ENCODE assay signal across 8 mouse cellular contexts in genomic region chr9:100544948-100545714, GRCm38 (mm10). TPM values are rescaled to one million over a fixed set of nuclear protein-coding genes. Genes with fewer than 3 reads are reported as not detected.
DNase-seq lines count a peak whose midpoint lies in the region; ATAC-seq lines count a peak whose summit lies in the region.

No protein-coding gene starts in this region.

- H3K27ac ChIP-seq in embryonic facial prominence, embryonic 11.5 days (replicated peaks; ENCODE audit: low read depth, low read length) = peak overlapping the region; percentile 87
- H3K27ac ChIP-seq in hindbrain, embryonic 15.5 days (replicated peaks) = peak overlapping the region; percentile 95

- DNase-seq in heart, adult 18-20 months = peak; percentile 82 to 86
- DNase-seq in heart, postnatal 36 days = no peak
- peak; percentile 48 to 63 for DNase-seq in CD8-positive naive resting alpha-beta T cell, adult 2 months (ENCODE audit: low read depth in 2 of 2, low spot score in 2 of 2)
- peak; percentile 56 for DNase-seq in embryonic facial prominence, embryonic 11.5 days (ENCODE audit: low spot score)
- no peak for DNase-seq in cerebellum, adult 11 months
- DNase-seq in cerebellum, adult 8-10 months = no peak

- intact Hi-C loops in heart, postnatal 36 days (cut with DNase I) = loop anchor here (1.0 to 10.0 kb wide), 5 partner anchors 25 to 610 kb away; partner anchors contain the start of gene Msl2

- no peaks in the 10 kb centered on the region for H3K4me1 ChIP-seq in embryonic facial prominence, embryonic 11.5 days (ENCODE audit: control insufficient read depth, insufficient read depth, low read length)
- H3K4me1 ChIP-seq in hindbrain, embryonic 15.5 days (replicated peaks) = peaks cover 23% of the 10 kb centered on the region

- H3K4me2 ChIP-seq in embryonic facial prominence, embryonic 11.5 days (ENCODE audit: low read depth, low read length) = peak overlapping the region; percentile 61
- H3K4me2 ChIP-seq in hindbrain, embryonic 15.5 days = peak overlapping the region; percentile 80

- ATAC-seq in embryonic facial prominence, embryonic 11.5 days (replicated peaks; ENCODE audit: insufficient number of reproducible peaks, low FRiP score, low TSS enrichment, low read depth) = peak; percentile 10
- ATAC-seq in hindbrain, embryonic 15.5 days (ENCODE audit: low FRiP score, low read depth) = no peak; the same call in 1 of the 2 replicates
- peak; percentile 0; the same call in 1 of the 2 replicates for ATAC-seq in megakaryocyte-erythroid progenitor cell, adult 5-6 weeks (replicated peaks; ENCODE audit: low FRiP score, low TSS enrichment, poor library complexity, severe bottlenecking)

- peak overlapping the region; percentile 93 for H3K4me3 ChIP-seq in embryonic facial prominence, embryonic 11.5 days (ENCODE audit: low read depth, low read length)
- peak overlapping the region; percentile 89 for H3K4me3 ChIP-seq in hindbrain, embryonic 15.5 days

- H3K9me3 ChIP-seq in embryonic facial prominence, embryonic 11.5 days (replicated peaks; ENCODE audit: control insufficient read depth, low read length) = no peaks in the 10 kb centered on the region
- peaks cover 5% of the 10 kb centered on the region; the same call in 1 of the 2 replicates for H3K9me3 ChIP-seq in hindbrain, embryonic 15.5 days

- peak overlapping the region; percentile 92 for H3K9ac ChIP-seq in embryonic facial prominence, embryonic 11.5 days (replicated peaks; ENCODE audit: low read length)
- peak overlapping the region; percentile 81 for H3K9ac ChIP-seq in hindbrain, embryonic 15.5 days

- 2% methylated on average over 37 of the region's 38 CpGs for WGBS in embryonic facial prominence, embryonic 11.5 days
- WGBS in hindbrain, embryonic 15.5 days = under 1% methylated on average over 32 of the region's 38 CpGs

- no peaks in the 10 kb centered on the region for H3K36me3 ChIP-seq in embryonic facial prominence, embryonic 11.5 days (replicated peaks; ENCODE audit: control insufficient read depth, insufficient read depth, low read depth, low read length)
- H3K36me3 ChIP-seq in hindbrain, embryonic 15.5 days = peaks cover 12% of the 10 kb centered on the region

- H3K27me3 ChIP-seq in embryonic facial prominence, embryonic 11.5 days (ENCODE audit: control insufficient read depth, insufficient read depth, low read length) = no peaks in the 10 kb centered on the region
- no peaks in the 10 kb centered on the region for H3K27me3 ChIP-seq in hindbrain, embryonic 15.5 days

RNA-seq across cellular contexts. Expression of gene Nck1, which starts 0.8 kb away (rescaled TPM):
- total RNA-seq in heart, adult 18-20 months (2021) = 10 to 100 TPM; 37.0 to 45.2 TPM
- 10 to 100 TPM; 44.8 to 54.0 TPM for total RNA-seq in heart, postnatal 36 days (2021)
- polyA plus RNA-seq in embryonic facial prominence, embryonic 11.5 days (2014; fragmentation: Nextera tagmentation; extraction: Ambion mirVana) = 84.5 and 92.5 TPM in 2 replicates
- polyA plus RNA-seq in hindbrain, embryonic 15.5 days (2015; fragmentation: Nextera tagmentation; extraction: Ambion mirVana) = 55.9 and 58.6 TPM in 2 replicates
- total RNA-seq in megakaryocyte-erythroid progenitor cell, adult 5-6 weeks (2014; fragmentation: Nextera tagmentation) = 17.5 and 19.5 TPM in 2 replicates
- total RNA-seq in megakaryocyte-erythroid progenitor cell, adult 5-6 weeks (2017) = 37.0 and 54.1 TPM in 2 replicates

RNA-seq across cellular contexts. Expression of gene Slc35g2, which starts 25.8 kb away (rescaled TPM):
- total RNA-seq in heart, adult 18-20 months (2021) = 1 to 10 TPM; 3.2 to 4.3 TPM
- 1 to 10 TPM; 2.5 to 3.9 TPM for total RNA-seq in heart, postnatal 36 days (2021)
- 5.5 and 5.9 TPM in 2 replicates for polyA plus RNA-seq in embryonic facial prominence, embryonic 11.5 days (2014; fragmentation: Nextera tagmentation; extraction: Ambion mirVana)
- 21.9 and 24.3 TPM in 2 replicates for polyA plus RNA-seq in hindbrain, embryonic 15.5 days (2015; fragmentation: Nextera tagmentation; extraction: Ambion mirVana)
- not detected in 2 replicates for total RNA-seq in megakaryocyte-erythroid progenitor cell, adult 5-6 weeks (2014; fragmentation: Nextera tagmentation)
- not detected in 2 replicates for total RNA-seq in megakaryocyte-erythroid progenitor cell, adult 5-6 weeks (2017)

RNA-seq across cellular contexts. Expression of gene Stag1, which starts 52.5 kb away (rescaled TPM):
- 10 to 100 TPM; 28.4 to 29.5 TPM for total RNA-seq in heart, adult 18-20 months (2021)
- 10 to 100 TPM; 26.2 to 26.5 TPM for total RNA-seq in heart, postnatal 36 days (2021)
- polyA plus RNA-seq in embryonic facial prominence, embryonic 11.5 days (2014; fragmentation: Nextera tagmentation; extraction: Ambion mirVana) = 54.9 and 61.7 TPM in 2 replicates
- polyA plus RNA-seq in hindbrain, embryonic 15.5 days (2015; fragmentation: Nextera tagmentation; extraction: Ambion mirVana) = 28.9 and 30.9 TPM in 2 replicates
- total RNA-seq in megakaryocyte-erythroid progenitor cell, adult 5-6 weeks (2014; fragmentation: Nextera tagmentation) = 67.5 and 68.5 TPM in 2 replicates
- 88.8 and 97.6 TPM in 2 replicates for total RNA-seq in megakaryocyte-erythroid progenitor cell, adult 5-6 weeks (2017)

RNA-seq across cellular contexts. Expression of gene Il20rb, which starts 58.5 kb away (rescaled TPM):
- 1 to 10 TPM in 1 of 2 experiments, under 1 TPM in 1; 0.47 to 1.2 TPM for total RNA-seq in heart, adult 18-20 months (2021)
- 1 to 10 TPM in 1 of 2 experiments, under 1 TPM in 1; 0.89 to 1.4 TPM for total RNA-seq in heart, postnatal 36 days (2021)
- 0.86 and 1.2 TPM in 2 replicates for polyA plus RNA-seq in embryonic facial prominence, embryonic 11.5 days (2014; fragmentation: Nextera tagmentation; extraction: Ambion mirVana)
- 0.75 and 0.84 TPM in 2 replicates for polyA plus RNA-seq in hindbrain, embryonic 15.5 days (2015; fragmentation: Nextera tagmentation; extraction: Ambion mirVana)
- 1.9 and 2.1 TPM in 2 replicates for total RNA-seq in megakaryocyte-erythroid progenitor cell, adult 5-6 weeks (2014; fragmentation: Nextera tagmentation)
- total RNA-seq in megakaryocyte-erythroid progenitor cell, adult 5-6 weeks (2017) = 0.65 and 2.0 TPM in 2 replicates

Comparison
In these comparisons a context has a peak if more than half of its experiments do, and no peak if none do; other contexts are left out.
1. DNase-seq: peak in heart, adult 18-20 months (2 of 2), CD8-positive naive resting alpha-beta T cell, adult 2 months (2 of 2) and embryonic facial prominence, embryonic 11.5 days (single experiment); none in heart, postnatal 36 days (0 of 2), cerebellum, adult 11 months (single experiment) and cerebellum, adult 8-10 months (single experiment).